Mouse (Mus musculus): Measurements from ENCODE around the gene Armc10.
"Not testable (repeated sequence)": the region's sequence is repeated elsewhere in the genome, so short reads cannot be mapped to it uniquely, and the experiment has no call there.

Gene Armc10

DNA sequence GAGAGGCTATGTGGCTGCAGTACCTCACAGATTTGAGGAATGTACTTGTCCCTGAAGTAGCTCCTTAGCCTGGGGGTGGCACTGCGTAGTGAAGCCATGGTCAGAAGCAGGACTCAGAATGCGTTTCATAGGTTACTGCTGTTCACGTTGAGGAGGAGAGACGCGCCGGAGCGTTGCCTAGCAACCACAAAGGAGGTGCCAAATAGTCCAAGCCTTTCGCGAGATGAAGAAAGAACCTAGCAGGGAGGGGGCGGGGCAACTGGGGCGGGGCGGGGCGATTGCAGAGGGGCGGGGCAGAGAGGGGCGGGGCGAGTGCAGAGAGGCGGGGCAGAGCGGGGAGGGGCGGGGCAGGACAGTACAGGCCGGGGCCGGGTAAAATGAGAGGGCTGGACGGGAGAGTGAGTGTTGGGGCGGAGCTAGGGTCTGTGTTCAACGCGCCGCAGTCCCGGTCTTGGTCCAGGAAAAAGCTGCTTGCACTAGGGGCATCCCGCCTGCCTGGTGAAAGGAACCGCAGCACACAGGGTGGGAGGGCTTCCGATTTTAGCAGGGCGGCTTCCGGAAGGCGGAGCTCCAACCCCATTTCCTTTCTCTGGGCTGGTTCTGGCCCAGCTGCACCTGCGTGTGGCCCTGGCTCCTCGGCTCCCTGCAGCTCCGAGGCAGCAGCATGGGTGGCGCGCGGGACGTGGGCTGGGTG, at the start of gene Armc10, which contains the start of gene Fbxl13:
TSS of gene Armc10 (plus strand) at position 375 of the 694 bp plus-strand sequence.
TSS of gene Fbxl13 (minus strand) at position 196 of the 694 bp plus-strand sequence.
- peak; percentile 94 for DNase-seq

GRCm38 (mm10) chr5:21599536-21599935, 46.1 kb upstream of the Armc10 start:
- DNase-seq = not testable (repeated sequence)

DNA sequence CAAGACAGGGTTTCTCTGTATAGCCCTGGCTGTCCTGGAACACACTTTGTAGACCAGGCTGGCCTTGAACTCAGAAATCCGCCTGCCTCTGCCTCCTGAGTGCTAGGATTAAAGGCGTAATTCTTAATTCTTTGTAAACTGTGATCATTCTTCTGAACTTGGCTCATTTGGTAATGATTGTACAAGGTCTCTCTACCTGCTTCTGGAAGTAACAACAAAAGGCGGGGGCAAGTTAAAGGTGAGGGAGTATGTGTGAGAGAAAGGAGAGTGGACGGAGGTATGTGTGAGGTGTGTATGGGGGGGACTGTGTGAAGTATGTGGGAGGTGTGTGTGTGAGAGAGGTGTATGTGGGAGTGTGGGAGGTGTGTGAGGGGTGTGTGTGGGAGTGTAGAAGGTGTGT, 45.7 kb upstream of the Armc10 start:
- DNase-seq = no peak

GRCm38 (mm10) chr5:21605936-21606335, 39.7 kb upstream of the Armc10 start:
- DNase-seq = no peak

GRCm38 (mm10) chr5:21608311-21609304, 37.0 kb upstream of the Armc10 start:
- DNase-seq = no peak

DNA sequence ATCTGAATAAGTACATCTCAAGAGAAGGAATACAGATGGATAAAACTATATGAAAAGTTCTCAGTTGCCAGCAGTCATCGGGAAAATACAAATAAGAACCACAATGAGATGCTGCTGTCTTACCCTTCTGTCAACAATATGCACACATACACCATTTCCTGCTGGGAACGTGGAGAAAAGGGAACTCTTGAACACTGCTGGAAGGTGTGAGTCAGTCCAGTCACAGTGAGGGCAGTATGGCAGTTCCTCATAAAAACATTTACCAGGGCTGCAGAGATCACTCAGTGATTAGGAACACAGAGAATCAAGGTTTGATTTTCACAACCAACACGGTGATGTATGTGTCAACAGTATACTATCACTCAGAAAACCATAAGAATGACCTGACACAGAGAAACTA, 34.6 kb upstream of the Armc10 start:
- DNase-seq = no peak

GRCm38 (mm10) chr5:21614299-21614698, 31.3 kb upstream of the Armc10 start:
- not testable (repeated sequence) for DNase-seq

GRCm38 (mm10) chr5:21616450-21617009, 29.1 kb upstream of the Armc10 start:
- DNase-seq = no peak

GRCm38 (mm10) chr5:21625916-21626315, 19.7 kb upstream of the Armc10 start:
- DNase-seq = no peak

- DNase-seq = peak; percentile 41
Measured at GRCm38 (mm10) chr5:21640961-21641360, 4.7 kb upstream of the Armc10 start.

DNA sequence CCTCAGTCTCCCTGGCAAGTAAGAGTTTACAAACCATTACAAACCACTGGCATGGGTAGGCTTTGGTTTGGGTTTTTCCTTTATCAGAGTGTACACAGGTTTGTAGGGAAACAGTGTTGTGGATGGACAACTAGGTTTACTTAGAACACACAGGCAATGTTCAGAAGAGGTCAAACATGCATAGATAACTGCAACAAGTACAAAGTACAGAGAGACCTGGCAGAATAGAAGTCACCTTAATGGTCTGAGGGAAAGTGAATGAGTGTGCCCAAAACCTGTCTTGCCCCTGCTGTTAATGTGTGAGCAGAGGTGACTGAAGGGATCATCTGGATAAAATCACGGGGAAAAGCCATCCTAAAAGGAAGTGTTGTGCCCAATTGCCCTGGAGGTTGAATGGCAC, 2.0 kb upstream of the Armc10 start:
- no peak for DNase-seq

DNA sequence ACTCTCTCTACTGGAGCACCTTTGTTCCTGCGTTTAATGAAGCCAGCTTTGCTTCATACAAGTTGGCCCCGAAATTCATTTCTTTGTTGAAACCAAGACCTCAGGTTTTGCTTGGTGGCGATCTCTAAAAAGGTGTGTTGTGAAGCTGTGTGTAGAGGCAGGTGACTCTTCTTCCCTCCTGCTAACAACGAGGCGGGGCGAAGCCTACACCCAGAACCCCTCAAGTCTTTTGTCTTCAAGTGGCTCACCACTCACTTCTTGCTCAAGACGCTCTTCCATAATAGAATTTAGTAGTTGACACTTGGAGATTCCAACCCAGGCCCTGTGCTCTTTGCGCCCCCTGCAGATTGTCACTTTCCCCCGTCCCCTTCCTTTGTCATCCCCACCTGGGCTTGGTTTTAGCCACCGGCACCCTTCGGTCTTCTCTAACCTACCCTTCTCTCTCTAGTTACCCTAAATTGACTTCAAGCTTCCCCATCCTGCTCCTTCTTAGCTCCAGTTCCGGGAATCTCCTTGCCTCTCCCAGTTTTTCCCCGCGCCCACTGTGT, 648 bp upstream of the Armc10 start:
- DNase-seq = no peak

GRCm38 (mm10) chr5:21646133-21646491, 499 bp downstream of the Armc10 start:
- no peak for DNase-seq

GRCm38 (mm10) chr5:21650736-21651135, 5.1 kb downstream of the Armc10 start:
- DNase-seq = no peak

DNA sequence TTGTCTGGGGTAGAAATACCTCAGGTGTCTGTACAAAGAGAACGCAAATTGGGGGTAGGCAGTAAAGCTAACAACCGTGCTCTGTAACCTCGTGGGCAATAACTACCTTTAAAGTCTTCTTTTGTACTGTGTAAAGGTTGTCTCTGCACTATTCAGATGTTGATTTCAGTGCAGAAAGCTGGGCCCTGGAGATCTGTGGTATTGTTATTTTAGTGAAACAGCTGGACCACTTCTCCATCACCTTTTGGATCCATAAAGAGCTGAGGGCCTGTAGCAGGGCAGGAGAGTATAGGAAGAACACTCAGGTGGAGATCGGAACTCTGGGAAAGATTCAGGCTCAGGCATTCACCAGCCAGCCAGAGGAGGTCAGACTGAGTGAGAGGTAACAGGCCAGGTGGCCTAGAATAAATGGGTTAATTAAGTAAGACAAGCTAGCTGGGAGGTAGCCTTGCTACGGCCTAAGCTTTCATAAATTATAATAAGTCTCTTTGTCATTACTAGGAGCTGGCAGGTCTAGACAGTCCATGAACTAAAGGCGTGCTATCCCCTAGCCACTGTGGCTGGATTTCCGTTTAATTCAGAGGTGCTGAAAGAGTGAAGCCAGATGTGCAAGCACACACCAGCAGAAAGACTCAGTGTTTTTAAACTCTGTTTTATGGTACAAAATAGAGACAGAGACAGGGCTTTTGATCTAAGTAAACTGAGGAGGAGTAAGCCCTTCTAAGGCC, 6.4 kb downstream of the Armc10 start:
- DNase-seq = no peak

- DNase-seq = peak; percentile 62
Measured at GRCm38 (mm10) chr5:21656912-21657311, 11.3 kb downstream of the Armc10 start.

DNA sequence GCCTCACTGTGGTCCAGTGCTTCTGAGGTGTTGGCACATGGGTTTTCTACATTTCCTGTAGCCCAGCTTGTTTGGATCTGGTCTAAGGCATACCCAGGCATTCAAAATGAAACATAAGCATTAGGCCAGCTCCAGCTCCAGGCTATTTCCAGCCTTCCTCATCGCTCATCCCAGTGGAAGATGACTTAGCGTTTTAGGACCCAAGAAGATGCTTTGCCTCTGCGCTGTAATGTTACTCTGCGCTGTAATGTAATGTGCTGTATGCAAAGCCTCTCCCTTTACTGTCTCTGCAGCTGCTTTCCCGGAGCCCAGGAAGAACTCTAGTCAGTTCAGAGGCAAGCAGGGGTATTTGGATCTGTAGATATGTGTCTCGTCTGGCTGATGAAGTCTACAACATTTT, 12.4 kb downstream of the Armc10 start:
- no peak for DNase-seq

GRCm38 (mm10) chr5:21658623-21659395, 13.2 kb downstream of the Armc10 start:
- DNase-seq = peak; percentile 92

DNA sequence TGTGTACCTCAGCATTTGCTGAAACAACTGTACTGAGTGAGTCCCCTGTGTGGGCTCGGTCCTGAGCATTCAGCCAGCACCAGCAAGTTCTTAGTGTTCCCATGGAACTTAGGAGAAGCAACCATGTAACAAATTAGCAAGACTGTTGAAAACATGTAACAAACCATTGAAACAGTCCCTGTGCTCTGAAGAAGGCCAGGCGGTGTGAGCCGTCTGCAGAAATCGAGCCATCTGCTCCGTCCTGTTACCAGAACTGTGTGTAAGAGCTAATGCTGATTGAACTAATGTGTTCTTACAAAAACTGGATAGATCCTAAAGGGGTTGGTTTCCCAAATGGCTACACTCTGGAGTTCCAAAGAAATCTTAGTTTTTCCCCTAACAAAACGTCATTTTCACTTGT, 15.2 kb downstream of the Armc10 start:
- no peak for DNase-seq

- DNase-seq = no peak
Measured at GRCm38 (mm10) chr5:21663081-21663480, 17.5 kb downstream of the Armc10 start.

Measured in lung, postnatal 10 days (tissue).